Mouse (Mus musculus) E14TG2a.4 (cell line): ENCODE measurements around the gene Agbl1.

Source experiments
- CTCF ChIP-seq: conservative IDR thresholded peaks from 2 replicates; pipeline ENCODE4 v1.5.1; 2014; ENCODE audit warnings: low read length
- NANOG ChIP-seq: IDR thresholded peaks from 2 replicates; pipeline ENCODE4 v1.6.1; 2014; ENCODE audit warnings: borderline replicate concordance, low read length, mixed read lengths

DNA sequence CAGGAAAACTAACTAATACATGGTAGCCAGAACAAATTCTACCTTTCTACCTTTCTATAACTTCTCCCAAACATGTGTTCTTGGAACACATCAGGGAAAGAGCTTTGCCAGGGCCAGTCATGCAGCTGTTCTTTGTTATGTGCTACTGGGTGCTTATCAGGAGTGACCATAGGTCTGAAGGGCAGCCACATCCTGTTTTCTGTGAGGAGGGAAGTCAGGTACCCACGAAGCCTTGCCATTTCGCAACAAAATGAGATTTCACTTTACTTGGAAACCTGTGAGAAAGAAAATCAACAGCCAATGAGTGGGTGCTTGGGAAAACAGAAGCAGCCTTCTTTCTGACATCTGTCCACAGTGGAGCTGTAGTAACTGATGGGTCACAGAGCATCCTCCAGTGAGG lies 865.5 kb downstream of the Agbl1 start:
- TF ChIP-seq CTCF, result no peak
- no peak for TF ChIP-seq NANOG
